Comparison of ENCODE assay signal across 8 mouse cellular contexts in genomic region chr16:50799145-50799794, GRCm38 (mm10).
DNase-seq lines count a peak whose midpoint lies in the region; ATAC-seq and TF ChIP-seq lines count a peak whose summit lies in the region.

No protein-coding gene starts in this region.

- no peak overlapping the region for H3K9ac ChIP-seq in embryonic facial prominence, embryonic 15.5 days
- no peak overlapping the region for H3K9ac ChIP-seq in hindbrain, postnatal 0 days (replicated peaks; ENCODE audit: low read length)
- no peak overlapping the region for H3K9ac ChIP-seq in midbrain, embryonic 15.5 days

- TF ChIP-seq CTCF in hindbrain, postnatal 0 days (IDR thresholded peaks at IDR 0.05; ENCODE audit: low read depth), result peak; percentile 80

- H3K27me3 ChIP-seq in heart, embryonic 10.5 days (ENCODE audit: insufficient read depth, poor library complexity, severe bottlenecking), result no peaks in the 10 kb centered on the region
- no peaks in the 10 kb centered on the region for H3K27me3 ChIP-seq in embryonic facial prominence, embryonic 15.5 days
- no peaks in the 10 kb centered on the region for H3K27me3 ChIP-seq in hindbrain, postnatal 0 days (ENCODE audit: insufficient read depth, low read length)
- H3K27me3 ChIP-seq in midbrain, embryonic 15.5 days (replicated peaks), result no peaks in the 10 kb centered on the region

- no peaks in the 10 kb centered on the region for H3K4me1 ChIP-seq in heart, embryonic 10.5 days
- H3K4me1 ChIP-seq in embryonic facial prominence, embryonic 15.5 days, result no peaks in the 10 kb centered on the region
- no peaks in the 10 kb centered on the region for H3K4me1 ChIP-seq in hindbrain, postnatal 0 days (ENCODE audit: insufficient read depth, low read length)
- H3K4me1 ChIP-seq in midbrain, embryonic 15.5 days, result no peaks in the 10 kb centered on the region

- no peak overlapping the region for H3K4me3 ChIP-seq in heart, embryonic 10.5 days
- H3K4me3 ChIP-seq in embryonic facial prominence, embryonic 15.5 days (replicated peaks), result no peak overlapping the region
- no peak overlapping the region for H3K4me3 ChIP-seq in hindbrain, postnatal 0 days (ENCODE audit: low read length)
- no peak overlapping the region for H3K4me3 ChIP-seq in midbrain, embryonic 15.5 days

- ATAC-seq in embryonic facial prominence, embryonic 15.5 days (ENCODE audit: insufficient number of reproducible peaks, low FRiP score, low TSS enrichment, low read depth), result peak; percentile 34; the same call in 1 of the 2 replicates
- peak; percentile 85 for ATAC-seq in hindbrain, postnatal 0 days
- ATAC-seq in midbrain, embryonic 15.5 days (replicated peaks), result peak; percentile 92

- H3K27ac ChIP-seq in heart, embryonic 10.5 days, result no peak overlapping the region
- H3K27ac ChIP-seq in embryonic facial prominence, embryonic 15.5 days (replicated peaks), result no peak overlapping the region
- H3K27ac ChIP-seq in hindbrain, postnatal 0 days, result no peak overlapping the region
- H3K27ac ChIP-seq in midbrain, embryonic 15.5 days, result no peak overlapping the region

- H3K36me3 ChIP-seq in heart, embryonic 10.5 days, result no peaks in the 10 kb centered on the region
- H3K36me3 ChIP-seq in embryonic facial prominence, embryonic 15.5 days, result no peaks in the 10 kb centered on the region
- H3K36me3 ChIP-seq in hindbrain, postnatal 0 days (ENCODE audit: insufficient read depth, low read length), result no peaks in the 10 kb centered on the region
- no peaks in the 10 kb centered on the region for H3K36me3 ChIP-seq in midbrain, embryonic 15.5 days (replicated peaks)

- no peaks in the 10 kb centered on the region for H3K9me3 ChIP-seq in heart, embryonic 10.5 days
- H3K9me3 ChIP-seq in embryonic facial prominence, embryonic 15.5 days (replicated peaks), result no peaks in the 10 kb centered on the region
- no peaks in the 10 kb centered on the region for H3K9me3 ChIP-seq in hindbrain, postnatal 0 days (ENCODE audit: low read length)
- no peaks in the 10 kb centered on the region for H3K9me3 ChIP-seq in midbrain, embryonic 15.5 days

- no peak overlapping the region for H3K4me2 ChIP-seq in embryonic facial prominence, embryonic 15.5 days (replicated peaks)
- H3K4me2 ChIP-seq in hindbrain, postnatal 0 days (ENCODE audit: low read depth, low read length), result no peak overlapping the region
- H3K4me2 ChIP-seq in midbrain, embryonic 15.5 days, result no peak overlapping the region

- DNase-seq in heart, embryonic 10.5 days (ENCODE audit: low spot score), result peak; percentile 79
- no peak for DNase-seq in heart, adult 9 months (ENCODE audit: low spot score in 2 of 2)
- DNase-seq in adrenal gland, postnatal 36 days, result peak; percentile 66 to 83
- DNase-seq in hindbrain, postnatal 0 days (ENCODE audit: low spot score), result peak; percentile 90
- DNase-seq in left cerebral cortex, adult 8-10 months (ENCODE audit: low spot score in 2 of 2), result peak; percentile 30 to 40
- DNase-seq in thymus, postnatal 36 days, result peak; percentile 17 to 20

- WGBS in heart, embryonic 10.5 days, result 49% methylated on average over 10 of the region's 10 CpGs
- WGBS in embryonic facial prominence, embryonic 15.5 days, result 40% methylated on average over 10 of the region's 10 CpGs
- 44% methylated on average over 10 of the region's 10 CpGs for whole genome bisulfite sequencing in hindbrain, postnatal 0 days
- WGBS in midbrain, embryonic 15.5 days, result 47% methylated on average over 10 of the region's 10 CpGs

Comparison
In these comparisons a context has a peak if more than half of its experiments do, and no peak if none do; other contexts are left out.
1. DNase-seq: peak in heart, embryonic 10.5 days (single experiment), adrenal gland, postnatal 36 days (2 of 2), hindbrain, postnatal 0 days (single experiment), left cerebral cortex, adult 8-10 months (2 of 2) and thymus, postnatal 36 days (2 of 2); none in heart, adult 9 months (0 of 2).
2. ATAC-seq: peak in every context shown above with its lines; median percentile 92 in midbrain, embryonic 15.5 days; 85 in hindbrain, postnatal 0 days; 34 in embryonic facial prominence, embryonic 15.5 days.